Mouse (Mus musculus) 416B (cell line): ENCODE measurements around the gene Calcrl.

Experiments
- DNase-seq: peaks from one replicate; pipeline ENCODE4 v3.0.0; 2011; ENCODE audit warnings: low read depth

Calcrl gene

DNA sequence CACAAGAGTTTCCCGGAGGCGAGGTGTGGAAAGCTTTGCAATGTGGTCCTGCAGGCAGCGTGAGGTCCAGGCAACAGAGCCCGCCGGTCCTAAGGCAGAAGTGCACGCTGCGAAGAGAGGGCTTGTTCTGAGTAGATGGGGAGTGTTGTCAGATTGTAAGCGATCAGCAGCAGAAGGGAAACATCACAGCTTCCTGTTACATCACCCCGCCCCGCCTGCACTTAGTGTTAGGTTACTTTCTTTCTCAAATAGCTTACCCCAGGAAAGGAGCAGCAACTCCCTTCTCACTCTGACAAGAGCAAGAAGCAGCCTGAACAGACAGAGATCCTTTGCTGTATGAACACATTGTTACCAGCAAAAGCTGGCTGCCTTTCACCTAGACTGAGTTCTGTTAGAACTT is at the start of gene Calcrl:
Calcrl (minus strand) TSS at position 274 of the 400 bp plus-strand sequence.
- DNase-seq = peak; percentile 98

DNA sequence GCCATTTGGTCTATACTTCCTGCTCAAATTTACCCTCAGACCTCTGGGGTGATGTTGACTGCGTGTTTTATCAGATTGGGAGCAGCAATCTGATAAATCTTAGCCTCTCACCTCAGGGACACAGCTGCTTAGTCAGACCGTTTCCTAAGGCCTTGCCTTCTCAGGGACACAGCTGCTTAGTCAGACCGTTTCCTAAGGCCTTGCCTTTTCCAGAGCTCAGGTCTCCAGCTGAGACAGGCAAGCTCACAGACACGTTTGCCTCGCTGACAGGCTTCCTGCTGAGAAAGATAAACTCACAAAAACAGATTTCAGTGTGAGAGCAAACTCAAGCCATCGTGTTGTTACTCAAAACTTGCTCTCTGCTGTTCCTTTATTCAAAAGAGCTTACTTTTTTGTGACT is 49.4 kb upstream of the Calcrl start:
- peak; percentile 54 for DNase-seq

DNA sequence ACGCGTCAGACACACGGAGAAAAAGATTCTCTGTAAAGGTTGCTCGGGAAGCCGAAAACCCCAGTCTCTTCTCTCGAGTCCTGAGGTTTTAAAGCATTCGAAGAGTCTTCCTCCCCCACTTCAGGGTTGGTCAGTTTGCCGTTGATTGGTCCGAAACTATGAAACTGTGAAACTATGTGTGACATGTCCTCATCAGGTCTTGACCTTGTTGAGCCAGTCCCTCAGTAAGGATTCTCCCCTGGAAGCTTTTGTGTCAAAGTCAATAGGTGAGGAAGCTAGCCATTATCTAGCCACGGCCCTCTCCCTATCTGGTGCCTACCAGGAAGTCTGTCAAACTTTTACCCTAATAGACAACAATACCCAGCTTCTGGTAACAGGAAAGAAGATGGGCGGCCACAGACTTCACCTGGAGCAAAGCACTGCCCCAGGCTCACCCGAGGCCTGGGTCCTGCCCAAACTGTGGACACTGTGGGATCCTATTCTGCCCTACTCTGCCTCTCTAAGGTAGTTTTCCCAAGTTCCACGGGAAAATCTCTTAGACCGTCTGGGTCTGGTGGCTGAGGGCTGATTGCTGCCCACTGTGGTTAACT is 48.8 kb upstream of the Calcrl start:
- DNase-seq = no peak

DNA sequence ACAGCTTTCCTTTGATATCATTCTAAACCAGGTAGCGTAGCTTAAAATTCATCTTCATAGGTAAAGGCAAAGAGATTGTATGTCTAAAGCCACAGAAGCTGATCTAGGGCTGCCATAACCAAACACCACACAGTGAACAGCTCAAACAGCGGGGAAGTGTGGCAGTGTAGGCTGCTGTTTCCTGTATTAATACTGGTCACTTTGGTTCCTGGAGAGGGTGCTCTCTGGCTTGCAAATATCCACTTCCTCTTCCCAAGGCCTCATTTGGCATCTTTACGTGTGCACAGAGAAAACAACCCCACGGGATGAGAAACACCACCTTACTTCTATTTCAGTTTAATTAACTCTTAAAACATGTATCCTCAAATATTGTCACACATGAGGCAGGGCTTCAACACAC is 42.2 kb upstream of the Calcrl start:
- DNase-seq = peak; percentile 28

DNA sequence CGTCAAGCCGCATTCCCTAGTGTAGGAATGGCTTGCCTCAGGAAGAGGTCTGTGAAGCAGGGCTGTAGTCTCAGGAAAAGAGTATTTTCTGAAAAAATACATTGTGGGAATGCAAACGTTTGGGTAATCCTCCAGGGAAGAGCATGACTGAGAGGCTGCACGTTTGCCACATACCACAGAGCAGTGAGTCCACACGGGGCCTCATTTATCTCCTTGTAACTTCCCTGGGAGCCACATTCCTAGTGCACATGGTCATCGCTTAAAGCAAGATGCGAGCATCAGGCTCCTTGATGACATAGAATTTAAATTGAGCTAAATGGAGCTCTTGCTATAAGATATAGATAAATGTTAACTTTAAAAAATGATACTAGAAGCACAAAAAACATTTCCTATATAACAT is 39.7 kb upstream of the Calcrl start:
- no peak for DNase-seq

DNA sequence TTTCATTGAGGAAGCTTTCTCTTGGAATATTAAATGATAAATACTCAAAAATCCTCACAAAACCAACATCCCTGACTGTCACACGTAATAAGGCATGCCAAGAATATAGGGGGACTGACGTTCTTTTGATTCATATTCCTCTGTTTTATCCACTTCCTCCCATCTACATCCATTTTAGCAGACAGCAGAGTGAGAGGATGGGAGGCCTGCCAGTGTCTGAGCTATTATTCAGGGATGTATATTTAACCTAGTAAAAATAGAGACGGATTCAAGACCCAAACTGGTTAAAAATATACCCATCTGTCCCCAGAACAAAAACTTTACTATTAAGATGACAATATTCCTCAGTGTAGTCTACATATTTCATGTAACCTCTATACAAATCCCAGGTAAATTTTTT is 37.2 kb upstream of the Calcrl start:
- DNase-seq = no peak

DNA sequence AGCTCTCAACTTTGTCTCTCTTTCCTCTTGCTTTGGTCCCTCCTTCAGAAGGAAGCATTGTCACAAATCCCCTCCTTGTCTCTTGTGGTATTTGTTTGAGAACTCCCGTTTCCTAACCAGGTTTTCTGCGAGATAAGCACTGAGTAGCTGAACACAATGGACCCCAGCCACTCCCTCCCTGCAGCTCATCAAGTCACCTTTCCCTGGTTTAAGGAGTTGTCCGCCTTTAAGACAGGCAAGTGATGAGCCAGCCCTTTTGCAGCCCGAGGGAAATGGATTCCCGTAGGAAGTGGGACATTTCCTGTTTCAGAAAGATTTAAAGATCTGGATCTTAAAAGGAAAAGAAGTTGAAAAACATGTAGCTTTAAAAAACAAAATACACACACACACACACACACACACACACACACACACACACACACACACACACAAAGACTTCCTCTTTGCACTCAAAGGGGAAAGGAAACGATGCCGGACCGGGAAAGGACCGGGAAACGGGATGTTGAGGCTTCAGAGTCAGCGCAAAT is 34.5 kb upstream of the Calcrl start:
- DNase-seq = peak; percentile 81

DNA sequence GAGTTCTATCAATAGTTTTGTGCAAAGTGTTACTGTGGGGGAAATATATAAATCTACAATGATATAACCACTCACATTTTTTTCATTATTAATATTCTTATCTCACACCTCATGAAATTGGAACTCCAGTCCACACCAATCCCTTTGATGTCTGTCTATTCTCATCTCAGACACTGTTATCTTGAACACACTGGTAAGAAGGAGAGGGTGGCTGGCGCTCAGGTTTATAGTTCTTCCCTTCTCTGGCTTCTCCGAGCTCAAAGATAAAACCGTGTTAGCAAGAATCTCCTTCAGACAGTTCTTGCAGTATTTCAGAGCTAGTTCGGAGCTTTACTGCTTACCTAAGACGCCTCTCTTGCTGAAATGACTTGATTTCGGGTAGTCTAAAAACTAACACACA is 32.0 kb upstream of the Calcrl start:
- no peak for DNase-seq

DNA sequence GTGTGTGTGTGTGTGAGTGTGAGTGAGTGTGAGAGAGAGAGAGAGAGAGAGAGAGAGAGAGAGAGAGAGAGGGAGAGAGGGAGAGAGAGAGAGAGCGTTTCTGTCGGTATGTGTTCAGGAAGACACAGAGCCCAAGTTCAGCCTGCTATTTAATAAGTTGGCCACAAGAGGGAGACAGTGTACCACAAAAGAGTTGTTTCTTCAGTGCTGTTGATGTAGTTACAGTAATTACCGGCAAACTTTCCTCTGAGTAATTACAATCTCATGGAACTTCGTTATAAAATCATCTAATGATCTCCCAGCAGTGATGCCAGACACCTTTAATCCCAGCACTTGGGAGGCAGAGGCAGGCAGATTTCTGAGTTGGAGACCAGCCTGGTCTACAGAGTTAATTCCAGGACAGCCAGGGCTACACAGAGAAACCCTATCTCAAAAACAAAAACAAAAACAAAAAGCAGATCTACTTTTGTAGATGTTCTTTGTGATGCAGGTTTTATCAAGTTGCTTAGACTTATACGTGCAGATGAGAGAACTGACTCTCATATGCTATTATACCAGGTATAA is 30.1 kb upstream of the Calcrl start:
- peak; percentile 91 for DNase-seq

DNA sequence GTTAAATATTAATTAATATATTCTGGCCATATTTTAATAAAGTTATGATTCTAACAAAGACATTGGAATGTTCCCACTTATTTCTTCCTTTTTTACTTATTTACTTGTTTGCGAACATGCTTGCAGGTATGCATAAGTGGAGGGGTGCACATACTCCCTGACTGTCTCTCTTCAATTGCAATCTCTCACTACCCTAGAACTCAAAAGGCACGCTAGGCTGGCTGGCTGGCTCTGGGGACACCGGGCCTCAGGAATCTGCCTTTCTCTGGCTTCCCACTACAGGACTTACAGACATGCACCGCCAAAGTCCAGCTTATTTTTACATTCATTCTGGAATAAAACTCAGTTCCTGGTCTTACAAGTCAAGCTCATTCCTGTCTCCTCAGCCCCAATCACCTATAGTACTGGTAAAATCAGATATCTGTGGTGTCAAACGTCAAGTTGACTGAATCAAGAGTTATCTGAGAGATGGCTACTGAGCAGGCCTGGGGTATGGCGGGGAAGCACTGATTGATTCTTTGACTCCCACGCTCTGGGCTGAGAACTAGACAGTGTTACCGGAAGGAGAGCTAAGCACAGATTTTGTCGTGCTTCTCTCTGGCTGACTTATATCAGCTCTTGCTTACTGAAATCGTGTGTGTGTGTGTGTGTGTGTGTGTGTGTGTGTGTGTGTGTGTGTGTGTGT is 29.5 kb upstream of the Calcrl start:
- peak; percentile 34 for DNase-seq

DNA sequence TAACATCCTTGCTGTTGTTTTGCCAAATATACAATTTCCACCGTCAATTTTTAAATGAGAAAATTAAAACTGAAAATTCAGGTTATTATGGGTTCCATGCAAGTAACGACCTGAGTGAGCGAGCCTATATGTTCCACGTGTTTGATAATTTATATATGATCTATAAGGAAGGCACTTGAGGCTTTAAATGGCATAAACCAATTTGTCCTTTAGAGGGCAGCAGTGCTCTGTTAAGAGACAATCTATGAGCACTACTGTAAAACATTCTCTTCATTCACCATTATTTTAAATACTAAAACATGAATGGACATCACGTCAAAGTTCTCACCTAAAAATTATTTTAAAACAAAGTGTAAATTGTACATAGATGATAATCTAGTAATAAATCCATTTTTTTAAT is 28.8 kb upstream of the Calcrl start:
- peak; percentile 78 for DNase-seq

DNA sequence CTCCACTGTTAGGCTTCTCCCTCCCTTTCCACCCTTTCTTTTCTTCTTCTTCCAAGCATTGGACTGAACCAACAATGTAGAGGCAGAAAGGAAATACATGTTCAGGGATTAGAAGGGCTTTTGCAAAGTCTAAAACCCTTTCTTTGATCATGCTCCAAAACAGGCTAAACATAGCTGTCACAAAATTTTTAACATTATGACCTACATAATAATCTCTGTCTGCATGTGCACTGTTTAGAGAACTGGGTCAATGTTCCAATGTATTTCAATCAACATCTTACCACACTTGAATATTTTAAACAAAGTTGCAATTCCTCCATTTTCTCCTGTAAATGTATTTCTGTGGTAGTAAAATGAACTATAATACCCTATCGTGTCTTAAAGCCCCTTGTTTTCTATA is 20.3 kb upstream of the Calcrl start:
- no peak for DNase-seq

DNA sequence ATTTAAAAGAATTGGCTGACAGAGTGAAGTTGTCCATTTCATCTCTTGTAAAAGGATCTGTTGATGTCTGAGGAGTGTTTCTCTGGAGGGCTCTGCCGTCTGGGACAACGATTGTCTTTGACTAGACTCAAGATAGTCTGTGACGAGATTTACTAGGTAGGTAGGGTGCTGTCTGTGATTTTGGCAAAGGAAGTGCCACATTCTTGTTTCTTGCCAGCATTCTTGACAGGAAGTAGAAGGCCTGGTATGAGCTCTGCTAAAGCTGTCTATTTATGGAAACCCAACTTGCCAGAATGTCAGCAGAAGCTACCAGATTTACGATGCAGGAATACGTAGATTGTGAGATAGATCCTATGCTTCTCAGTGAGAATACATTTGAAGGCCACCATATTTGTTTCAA is 16.7 kb upstream of the Calcrl start:
- DNase-seq = no peak

DNA sequence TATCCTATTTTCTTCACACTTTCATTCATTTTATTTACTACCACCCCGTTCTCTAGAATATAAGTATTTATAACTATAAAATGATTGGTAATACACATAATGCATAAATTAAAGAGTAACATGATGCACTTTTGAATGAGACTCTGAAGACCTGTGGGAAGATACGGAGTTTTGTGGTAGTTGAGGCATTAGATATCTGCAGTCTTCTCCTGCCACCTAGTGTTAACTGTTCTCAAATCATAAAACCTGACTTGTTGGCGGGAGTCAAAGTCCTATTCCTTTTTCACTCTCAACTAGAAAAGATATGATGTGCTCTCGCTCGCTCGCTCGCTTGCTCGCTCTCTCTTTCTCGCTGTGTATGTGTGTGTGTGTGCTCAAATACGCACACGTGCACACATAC is 4.5 kb upstream of the Calcrl start:
- peak; percentile 91 for DNase-seq

DNA sequence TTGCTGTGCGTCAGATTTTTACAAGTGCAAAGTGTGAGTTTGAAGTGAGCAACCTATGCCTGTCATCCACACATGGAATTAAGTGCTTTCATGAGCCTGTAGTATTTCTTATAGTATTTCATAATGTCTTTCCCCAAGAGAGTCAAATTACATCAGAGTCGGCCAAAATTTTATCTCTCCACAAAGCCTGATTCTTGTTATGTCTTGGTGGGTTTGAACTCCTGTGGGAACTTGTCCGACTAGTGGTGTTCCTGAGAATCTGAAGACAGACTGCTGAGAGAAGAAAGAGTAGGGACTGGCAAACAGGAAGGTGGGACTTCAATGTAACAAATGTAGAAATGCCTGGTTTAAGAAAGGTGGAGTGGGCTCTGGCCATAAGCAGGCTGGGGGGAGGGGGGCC is 3.6 kb upstream of the Calcrl start:
- DNase-seq = peak; percentile 81

DNA sequence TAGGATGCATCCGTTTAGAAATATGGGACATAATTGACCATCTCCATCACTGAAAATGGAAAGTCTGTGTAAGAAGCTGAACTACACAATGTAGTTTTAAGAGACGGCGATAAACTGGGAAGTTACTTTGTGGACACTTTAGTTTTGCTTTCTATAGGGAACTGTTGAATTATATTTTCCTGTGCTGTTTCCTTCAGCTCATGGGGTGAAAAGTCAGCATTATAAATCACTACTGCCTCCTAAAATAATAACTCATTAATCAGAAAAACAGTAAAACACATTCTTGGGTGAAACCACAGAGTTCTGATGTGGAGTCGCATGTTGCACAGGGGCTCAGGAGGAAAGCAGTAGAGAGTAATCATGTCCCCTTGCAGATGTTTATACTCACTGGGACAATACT is 1.3 kb upstream of the Calcrl start:
- DNase-seq = peak; percentile 18

DNA sequence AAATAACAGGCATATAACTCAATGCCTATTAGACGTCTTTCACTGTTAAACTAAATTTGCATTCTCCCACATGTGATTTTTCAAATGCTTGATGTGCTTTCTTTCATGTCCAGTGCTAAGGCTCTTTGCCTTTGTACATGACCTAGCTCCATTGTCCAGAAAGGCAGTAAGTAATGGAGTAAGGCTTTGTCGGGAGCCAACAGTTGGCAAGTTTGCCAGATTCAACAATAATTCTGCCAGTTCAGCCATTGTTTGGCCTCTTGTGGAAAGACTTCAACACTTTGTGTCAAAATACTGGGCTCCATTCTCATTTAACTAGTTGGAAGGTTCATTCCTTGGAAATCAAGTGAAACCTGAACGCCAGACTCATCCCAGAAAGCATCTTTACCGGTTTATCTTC is 8.7 kb downstream of the Calcrl start:
- no peak for DNase-seq

DNA sequence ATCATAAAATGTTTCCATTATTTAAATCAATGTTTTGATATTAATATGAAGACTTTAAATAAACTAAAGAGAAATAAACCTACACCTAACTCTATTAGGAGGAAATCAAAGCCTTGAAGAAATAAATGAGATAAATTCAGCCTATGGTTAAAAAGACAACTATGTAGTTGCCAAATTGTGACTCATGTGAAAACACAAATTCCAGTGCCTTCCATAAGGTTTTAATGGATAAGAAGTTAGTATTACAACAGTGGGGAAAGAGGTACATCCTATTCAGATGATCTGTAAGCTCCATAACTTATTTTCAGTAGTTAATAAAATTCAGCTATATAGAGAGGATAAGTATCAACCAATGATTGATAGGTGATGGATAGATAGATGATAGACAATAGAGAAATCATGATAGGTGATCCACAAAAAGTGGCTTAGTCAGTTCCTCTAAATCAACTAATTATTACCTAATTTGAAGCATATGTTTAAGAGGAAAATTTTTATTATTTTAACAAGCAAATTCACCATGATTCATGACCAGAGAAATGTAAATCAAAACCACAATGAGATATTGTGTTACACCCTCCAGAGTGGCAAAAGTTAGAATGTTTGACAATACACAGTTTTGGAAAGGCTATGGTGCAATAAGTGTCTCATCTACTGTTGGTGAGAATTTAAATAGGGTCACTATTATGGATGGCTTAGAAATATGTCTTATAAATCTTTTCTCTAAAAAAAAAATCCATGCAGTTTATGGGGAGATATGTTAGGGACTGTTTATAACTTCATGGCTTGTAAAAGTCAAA is 15.2 kb downstream of the Calcrl start:
- peak; percentile 51 for DNase-seq

DNA sequence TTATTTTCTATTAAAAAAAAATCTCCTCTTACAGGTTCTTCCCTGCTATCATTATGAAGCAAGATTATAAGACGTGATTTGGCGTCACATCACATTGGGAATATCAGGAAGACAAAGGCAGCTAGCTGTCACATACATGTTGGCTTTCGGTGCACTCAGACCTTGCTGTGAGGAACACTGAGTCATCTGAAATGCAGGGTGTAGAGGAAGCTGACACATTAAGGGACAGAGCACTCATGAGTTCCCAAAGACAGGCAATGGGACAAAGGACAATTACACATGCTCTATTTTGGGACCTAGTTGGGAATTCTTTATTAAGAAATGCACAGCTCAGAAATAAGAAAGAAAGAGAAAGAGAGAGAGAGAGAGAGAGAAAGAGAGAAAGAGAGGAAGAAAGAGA is 20.4 kb downstream of the Calcrl start:
- DNase-seq = peak; percentile 71

DNA sequence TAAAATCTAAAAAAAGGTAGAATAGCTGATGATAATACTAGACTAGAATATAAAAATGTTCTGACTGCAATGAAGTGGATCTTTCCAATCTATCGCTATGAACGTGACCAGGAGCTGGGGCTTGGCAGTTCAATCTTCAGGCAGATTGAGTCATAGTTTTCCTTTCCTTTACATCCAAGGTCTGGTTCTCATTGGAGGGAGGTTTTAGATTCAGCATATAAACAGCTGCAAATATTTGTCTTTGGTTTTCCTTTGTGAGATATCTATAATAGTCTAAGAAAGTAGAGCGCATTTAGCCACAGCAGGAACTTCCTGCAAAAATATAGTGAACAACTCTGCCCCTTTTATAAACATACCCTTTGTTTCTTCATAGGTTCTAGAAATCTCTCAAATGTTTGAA is 22.5 kb downstream of the Calcrl start:
- DNase-seq = no peak

DNA sequence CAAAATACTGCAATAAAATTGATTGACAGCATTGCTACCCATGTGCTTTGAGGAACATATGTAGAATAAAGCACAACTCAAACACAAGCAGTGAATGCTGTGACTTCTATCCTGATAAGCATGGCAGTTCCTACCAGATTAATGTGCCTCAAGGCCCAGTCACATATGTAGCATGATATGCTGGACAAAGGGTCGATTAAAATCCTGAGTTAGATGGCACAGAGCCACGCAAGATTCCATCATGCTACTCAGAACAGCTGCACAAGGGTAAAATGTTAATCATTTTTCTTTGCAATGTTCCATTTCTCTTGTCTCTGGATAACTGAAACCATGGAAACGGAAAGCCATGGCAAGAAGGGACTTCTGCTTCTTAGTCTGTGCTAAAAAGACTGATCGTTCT is 28.7 kb downstream of the Calcrl start:
- no peak for DNase-seq

DNA sequence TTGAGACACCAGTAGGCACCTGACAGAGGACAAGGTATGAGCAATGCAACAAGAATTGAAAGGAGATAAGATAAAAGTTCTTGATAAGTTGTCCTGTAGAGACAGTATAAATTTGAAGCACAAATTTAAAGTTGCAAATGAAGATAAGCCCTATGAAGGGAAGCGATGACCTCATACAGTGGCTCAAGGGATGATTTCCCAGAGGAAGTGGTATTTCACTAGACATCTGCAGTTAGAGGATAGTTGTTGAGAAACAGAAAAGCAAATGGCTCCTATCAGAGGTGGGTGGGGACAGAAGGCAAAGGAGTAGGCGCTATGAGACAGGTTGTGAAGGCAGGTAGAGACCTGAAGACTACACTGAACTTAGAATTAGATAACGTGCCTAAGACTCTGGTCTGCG is 32.0 kb downstream of the Calcrl start:
- peak; percentile 92 for DNase-seq

DNA sequence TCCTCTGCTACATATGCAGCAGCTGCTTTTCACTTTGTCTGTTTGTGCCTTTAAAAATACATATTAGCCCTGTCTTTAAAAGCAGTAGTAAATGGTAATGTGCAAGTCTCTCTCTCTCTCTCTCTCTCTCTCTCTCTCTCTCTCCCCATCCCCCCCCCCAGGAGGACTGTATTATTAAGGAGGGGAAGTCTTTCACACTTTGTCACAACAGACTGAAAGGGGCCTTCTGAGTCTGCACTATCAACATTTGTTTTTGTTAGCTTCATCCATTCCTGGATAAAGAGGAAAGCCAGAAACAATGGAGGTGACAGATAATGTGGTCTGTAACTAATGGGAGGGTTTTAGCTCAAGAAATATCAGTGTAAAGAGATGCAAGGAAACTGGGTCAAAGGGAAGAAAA is 36.1 kb downstream of the Calcrl start:
- DNase-seq = no peak
